Mouse (Mus musculus) liver, embryonic 14.5 days (tissue): ENCODE results near the gene Csnk2a2. TPM values are rescaled to one million over a fixed set of nuclear protein-coding genes. Genes with fewer than 3 reads are reported as not detected.

ENCODE experiments used
- ATAC-seq: fragments of 200-750 bp; cut with Nextera tagmentation; 2 replicates; pipeline ENCODE4 v1.8.0; 2017; ENCODE audit warnings: moderate number of reproducible peaks, mild to moderate bottlenecking, moderate library complexity; ENCODE audit not compliant: insufficient read depth
- DNase-seq, 3 experiments: peaks; one replicate each; pipeline ENCODE4 v3.0.0-alpha.2; 2012 to 2013; ENCODE audit warnings: low read depth in 3 of 3, low spot score in 3 of 3
- H3K27ac ChIP-seq: fragments of 300-500 bp; sonication (generic); 2 replicates; pipeline ENCODE4 v1.5.1; 2014; ENCODE audit warnings: moderate library complexity, mild to moderate bottlenecking, control low read depth, inconsistent platforms
- H3K27me3 ChIP-seq: fragments of 300-500 bp; sonication (generic); 2 replicates; pipeline ENCODE4 v1.6.1; 2014; ENCODE audit warnings: mild to moderate bottlenecking, low read length, moderate library complexity; ENCODE audit not compliant: control insufficient read depth, insufficient read depth
- H3K36me3 ChIP-seq: fragments of 300-500 bp; sonication (generic); replicated peaks from 2 replicates; pipeline ENCODE4 v1.6.1; 2014; ENCODE audit warnings: low read depth; ENCODE audit not compliant: control insufficient read depth, insufficient read depth
- H3K4me1 ChIP-seq, 2 experiments: fragments of 200-500 bp in 1 of 2; fragments of 300-500 bp in 1 of 2; sonication (generic) in 1 of 2; replicated peaks; 2 replicates each; pipeline ENCODE4 v1.6.1; 2012 to 2014; ENCODE audit warnings: antibody characterized with exemption in 1 of 2, inconsistent platforms in 1 of 2, low read length in 1 of 2; ENCODE audit not compliant: control insufficient read depth in 2 of 2, insufficient read depth in 2 of 2
- H3K4me2 ChIP-seq: fragments of 300-500 bp; sonication (generic); 2 replicates; pipeline ENCODE4 v1.6.1; 2014; ENCODE audit warnings: low read depth, mild to moderate bottlenecking, control low read depth, moderate library complexity
- H3K4me3 ChIP-seq, 2 experiments: fragments of 200-500 bp in 1 of 2; fragments of 300-500 bp in 1 of 2; sonication (generic) in 1 of 2; 2 replicates each; pipeline ENCODE4 v1.5.1; 2012 to 2014; ENCODE audit warnings: low read depth in 2 of 2, low read length in 2 of 2, mild to moderate bottlenecking in 2 of 2, control low read depth in 1 of 2, inconsistent platforms in 1 of 2, moderate library complexity in 1 of 2; ENCODE audit not compliant: insufficient read depth in 1 of 2
- H3K9ac ChIP-seq: fragments of 300-500 bp; sonication (generic); replicated peaks from 2 replicates; pipeline ENCODE4 v1.6.1; 2014; ENCODE audit warnings: mild to moderate bottlenecking, control low read depth, moderate library complexity
- H3K9me3 ChIP-seq: fragments of 300-500 bp; sonication (generic); 2 replicates; pipeline ENCODE4 v1.6.1; 2016; ENCODE audit warnings: low read length, mixed read lengths; ENCODE audit not compliant: control insufficient read depth
- CTCF ChIP-seq: IDR thresholded peaks from 2 replicates; pipeline ENCODE4 v1.5.1; 2016; ENCODE audit warnings: antibody characterized with exemption, low read depth, control low read depth
- EP300 ChIP-seq: IDR thresholded peaks from 2 replicates; pipeline ENCODE4 v1.6.1; 2016; ENCODE audit warnings: antibody characterized with exemption, low read depth
- WGBS: fragments of 180-500 bp; shearing (Covaris S2); extraction: QIAGEN DNeasy Blood & Tissue Kit; methylation state at CpG from one replicate; pipeline ENCODE4 v1.1.7; 2014; ENCODE audit not compliant: insufficient replicate concordance; 5-methylcytosine and 5-hydroxymethylcytosine counted together
- polyA plus RNA-seq, 2 experiments: library from polyadenylated mRNA; depleted of rRNA in 1 of 2; stranded (reverse) in 1 of 2; unstranded in 1 of 2; fragments of >200 nt; fragmentation: Nextera tagmentation in 1 of 2; extraction: Ambion mirVana in 1 of 2; gene quantifications; 2 replicates each; pipeline versions ENCODE4 v1.2.1 to v1.2.3; 2012 to 2014

Gene Csnk2a2
- polyA plus RNA-seq, 2 experiments, result 6.9 to 12.8 TPM

GRCm38 (mm10) chr8:95528194-95528593 is 38.4 kb upstream of the Csnk2a2 start:
- H3K4me3 ChIP-seq, result no peak overlapping the region
- H3K36me3 ChIP-seq, result no peaks in the 10 kb centered on the region
- DNase-seq (no peak), ATAC-seq (no peak)
- H3K9ac ChIP-seq, result no peak overlapping the region
- no peaks in the 10 kb centered on the region for H3K9me3 ChIP-seq
- no peak overlapping the region for H3K27ac ChIP-seq
- whole genome bisulfite sequencing, result 64% methylated on average over 10 of the region's 10 CpGs
- TF ChIP-seq CTCF, result no peak
- TF ChIP-seq EP300, result no peak
- no peaks in the 10 kb centered on the region for H3K4me1 ChIP-seq
- no peak overlapping the region for H3K4me2 ChIP-seq
- H3K27me3 ChIP-seq, result no peaks in the 10 kb centered on the region

- 56% methylated on average over 4 of the region's 4 CpGs for WGBS
- TF ChIP-seq EP300, result no peak
- TF ChIP-seq CTCF, result no peak
- Histone ChIP-seq H3K4me1 (no peaks in the 10 kb centered on the region), H3K27ac (no peak overlapping the region), H3K9ac (no peak overlapping the region), H3K9me3 (no peaks in the 10 kb centered on the region), H3K36me3 (no peaks in the 10 kb centered on the region), H3K4me3 (no peak overlapping the region), H3K27me3 (no peaks in the 10 kb centered on the region), H3K4me2 (no peak overlapping the region)
- DNase-seq (no peak), ATAC-seq (no peak)
Measured at GRCm38 (mm10) chr8:95523991-95524390, 34.2 kb upstream of the Csnk2a2 start.

- no peak overlapping the region for H3K4me3 ChIP-seq
- no peak overlapping the region for H3K9ac ChIP-seq
- H3K27ac ChIP-seq, result no peak overlapping the region
- DNase-seq (no peak), ATAC-seq (no peak)
- WGBS, result 68% methylated on average over 6 of the region's 6 CpGs
- no peak overlapping the region for H3K4me2 ChIP-seq
- H3K27me3 ChIP-seq, result no peaks in the 10 kb centered on the region
- H3K4me1 ChIP-seq, result no peaks in the 10 kb centered on the region
- no peaks in the 10 kb centered on the region for H3K36me3 ChIP-seq
- H3K9me3 ChIP-seq, result no peaks in the 10 kb centered on the region
- no peak for TF ChIP-seq EP300
- TF ChIP-seq CTCF, result no peak
Measured at GRCm38 (mm10) chr8:95516928-95517327, 27.1 kb upstream of the Csnk2a2 start.

- no peaks in the 10 kb centered on the region for H3K36me3 ChIP-seq
- no peak overlapping the region for H3K4me3 ChIP-seq
- no peak overlapping the region for H3K4me2 ChIP-seq
- H3K9me3 ChIP-seq, result no peaks in the 10 kb centered on the region
- ATAC-seq, result no peak
- no peak for TF ChIP-seq EP300
- no peak for TF ChIP-seq CTCF
- H3K4me1 ChIP-seq, result no peaks in the 10 kb centered on the region
- 52% methylated on average over 4 of the region's 4 CpGs for WGBS
- DNase-seq, result no peak
- no peak overlapping the region for H3K9ac ChIP-seq
- H3K27ac ChIP-seq, result no peak overlapping the region
- no peaks in the 10 kb centered on the region for H3K27me3 ChIP-seq
Measured at GRCm38 (mm10) chr8:95513219-95513618, 23.4 kb upstream of the Csnk2a2 start.

GRCm38 (mm10) chr8:95512257-95512656 is 22.4 kb upstream of the Csnk2a2 start:
- no peak overlapping the region for H3K4me3 ChIP-seq
- no peak overlapping the region for H3K4me2 ChIP-seq
- H3K9me3 ChIP-seq, result no peaks in the 10 kb centered on the region
- TF ChIP-seq CTCF (no peak), EP300 (no peak)
- ATAC-seq, result no peak
- H3K4me1 ChIP-seq, result no peaks in the 10 kb centered on the region
- no peak overlapping the region for H3K9ac ChIP-seq
- WGBS, result 66% methylated on average over 4 of the region's 4 CpGs
- no peaks in the 10 kb centered on the region for H3K36me3 ChIP-seq
- DNase-seq, result no peak
- no peaks in the 10 kb centered on the region for H3K27me3 ChIP-seq
- H3K27ac ChIP-seq, result no peak overlapping the region
